Mouse (Mus musculus): ENCODE results near the gene Stxbp1.

DNA sequence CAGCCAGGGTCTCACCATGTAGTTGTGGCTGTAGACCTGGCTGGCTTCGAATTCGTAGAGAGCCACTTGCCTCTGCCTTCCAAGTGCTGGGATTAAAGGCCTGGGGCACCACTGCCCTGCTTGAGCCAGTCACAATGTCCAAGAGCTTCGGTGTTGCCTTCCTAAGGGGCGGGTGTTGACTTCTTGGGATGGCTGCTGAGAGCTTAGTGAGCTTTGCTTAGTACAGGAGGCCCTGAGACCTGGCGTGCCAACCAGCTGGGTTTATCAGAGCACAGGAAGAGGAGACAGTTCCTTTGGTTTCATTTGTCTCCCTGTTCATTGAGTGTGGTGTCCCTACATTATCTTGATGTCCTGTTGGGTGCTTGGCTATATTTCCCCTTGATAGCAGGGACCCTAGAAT lies 30.3 kb upstream of the Stxbp1 start:
- TF ChIP-seq CTCF (IDR thresholded peaks at IDR 0.05; ENCODE audit: low read depth, low read length) (no peak), GATA2 (IDR thresholded peaks at IDR 0.05; ENCODE audit: borderline replicate concordance, low read depth, low read length) (no peak), POLR2AphosphoS5 (IDR thresholded peaks at IDR 0.05; ENCODE audit: insufficient replicate concordance, low read depth, low read length) (no peak), GATA1 (IDR thresholded peaks at IDR 0.05; ENCODE audit: borderline replicate concordance, low read length) (no peak)

All from G1E (cell line).